Mouse (Mus musculus) lung, postnatal 0 days (tissue): ENCODE measurements around the gene Gbp5.

Experiments
- CTCF ChIP-seq: IDR thresholded peaks from 2 replicates; pipeline ENCODE4 v1.5.1; 2016; ENCODE audit warnings: antibody characterized with exemption, mild to moderate bottlenecking
- EP300 ChIP-seq: IDR thresholded peaks from 2 replicates; pipeline ENCODE4 v1.6.1; 2016; ENCODE audit warnings: antibody characterized with exemption, mild to moderate bottlenecking, control low read depth

GRCm38 (mm10) chr3:142535667-142536066 lies 41.9 kb downstream of the Gbp5 start:
- TF ChIP-seq CTCF (no peak), EP300 (peak; percentile 23; the same call in 1 of the 2 replicates)
